Mouse (Mus musculus) lung, embryonic 15.5 days (tissue): ENCODE results near the gene Capn3. TPM values are rescaled to one million over a fixed set of nuclear protein-coding genes. Genes with fewer than 3 reads are reported as not detected.

Experiments used
- ATAC-seq: fragments of 200-750 bp; cut with Nextera tagmentation; 2 replicates; pipeline ENCODE4 v1.8.0; 2017; ENCODE audit warnings: moderate number of reproducible peaks, borderline replicate concordance; ENCODE audit not compliant: low FRiP score, low TSS enrichment; ENCODE audit errors: extremely low read depth
- H3K27ac ChIP-seq: fragments of 300-500 bp; sonication (generic); 2 replicates; pipeline ENCODE4 v1.5.1; 2015; ENCODE audit warnings: moderate library complexity, mild to moderate bottlenecking, inconsistent platforms
- H3K27me3 ChIP-seq: fragments of 300-500 bp; sonication (generic); 2 replicates; pipeline ENCODE4 v1.6.1; 2015; ENCODE audit warnings: inconsistent platforms
- H3K36me3 ChIP-seq: fragments of 300-500 bp; sonication (generic); 2 replicates; pipeline ENCODE4 v1.6.1; 2015; ENCODE audit warnings: inconsistent platforms
- H3K4me1 ChIP-seq: fragments of 300-500 bp; sonication (generic); 2 replicates; pipeline ENCODE4 v1.6.1; 2015; ENCODE audit warnings: inconsistent platforms
- H3K4me2 ChIP-seq: fragments of 300-500 bp; sonication (generic); 2 replicates; pipeline ENCODE4 v1.6.1; 2015; ENCODE audit warnings: inconsistent platforms, mild to moderate bottlenecking, moderate library complexity
- H3K4me3 ChIP-seq: fragments of 300-500 bp; sonication (generic); 2 replicates; pipeline ENCODE4 v1.5.1; 2015; ENCODE audit warnings: mild to moderate bottlenecking, inconsistent platforms
- H3K9ac ChIP-seq: fragments of 300-500 bp; sonication (generic); 2 replicates; pipeline ENCODE4 v1.6.1; 2015; ENCODE audit warnings: inconsistent platforms
- H3K9me3 ChIP-seq: fragments of 300-500 bp; sonication (generic); 2 replicates; pipeline ENCODE4 v1.6.1; 2016; ENCODE audit warnings: inconsistent platforms
- whole genome bisulfite sequencing: fragments of 180-500 bp; shearing (Covaris S2); methylation state at CpG from one replicate; pipeline ENCODE4 v1.1.7; 2015; 5-methylcytosine and 5-hydroxymethylcytosine counted together
- polyA plus RNA-seq: library from polyadenylated mRNA; unstranded; fragments of >200 nt; fragmentation: Nextera tagmentation; extraction: Ambion mirVana; gene quantifications from 2 replicates; pipeline ENCODE4 v1.2.1, GENCODE M21; 2015

The Capn3 gene
- polyA plus RNA-seq, 1 experiment from 2014 or later = 1.2 TPM

DNA sequence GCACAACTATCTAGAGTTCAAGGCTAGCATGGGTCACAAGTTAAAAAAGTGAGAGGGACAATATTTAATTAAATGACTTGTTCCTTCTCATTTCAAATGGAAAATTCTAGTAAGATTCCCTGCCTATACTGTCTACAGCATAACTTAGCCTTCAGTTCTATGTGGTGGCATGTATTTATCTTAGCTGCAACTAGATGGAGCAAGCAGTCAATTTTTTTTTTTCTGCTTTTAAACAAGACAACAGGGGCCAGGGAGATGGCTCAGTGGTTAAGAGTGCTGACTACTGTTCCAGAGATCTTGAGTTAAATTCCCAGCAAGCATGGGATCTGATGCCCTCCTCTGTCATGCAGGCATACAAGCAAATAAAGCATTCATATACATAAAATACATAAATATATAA is 73.7 kb downstream of the Capn3 start:
- Histone ChIP-seq H3K4me2 (no peak overlapping the region), H3K4me3 (no peak overlapping the region), H3K4me1 (no peaks in the 10 kb centered on the region), H3K9ac (no peak overlapping the region), H3K27me3 (no peaks in the 10 kb centered on the region), H3K9me3 (no peaks in the 10 kb centered on the region), H3K36me3 (peaks cover 88% of the 10 kb centered on the region), H3K27ac (no peak overlapping the region)
- ATAC-seq = no peak

- Histone ChIP-seq H3K4me2 (no peak overlapping the region), H3K9me3 (no peaks in the 10 kb centered on the region), H3K27ac (no peak overlapping the region), H3K4me1 (no peaks in the 10 kb centered on the region), H3K36me3 (peaks cover 81% of the 10 kb centered on the region), H3K4me3 (no peak overlapping the region), H3K27me3 (no peaks in the 10 kb centered on the region), H3K9ac (no peak overlapping the region)
- 92% methylated on average over 4 of the region's 4 CpGs for WGBS
- ATAC-seq = no peak
These were observed 75.4 kb downstream of the Capn3 start for GRCm38 (mm10) chr2:120531223-120531622.

GRCm38 (mm10) chr2:120539333-120539732 is 83.5 kb downstream of the Capn3 start:
- WGBS = 46% methylated on average over 3 of the region's 3 CpGs

GRCm38 (mm10) chr2:120539778-120540208 is 84.0 kb downstream of the Capn3 start:
- ATAC-seq = peak; percentile 98
- Histone ChIP-seq H3K4me2 (peak overlapping the region; percentile 36), H3K27me3 (no peaks in the 10 kb centered on the region), H3K9ac (no peak overlapping the region), H3K4me1 (peaks cover 17% of the 10 kb centered on the region), H3K27ac (peak overlapping the region; percentile 76), H3K36me3 (peaks cover 21% of the 10 kb centered on the region), H3K4me3 (no peak overlapping the region; the same call in 1 of the 2 replicates), H3K9me3 (no peaks in the 10 kb centered on the region)
- WGBS = 0% methylated on average over 1 of the region's 1 CpGs

More at GRCm38 (mm10) chr2:120539333-120539732, 83.5 kb downstream of the Capn3 start:
- no peak overlapping the region; the same call in 1 of the 2 replicates for H3K4me3 ChIP-seq
- no peaks in the 10 kb centered on the region for H3K9me3 ChIP-seq
- peaks cover 17% of the 10 kb centered on the region for H3K4me1 ChIP-seq
- H3K36me3 ChIP-seq = peaks cover 24% of the 10 kb centered on the region
- H3K27ac ChIP-seq = peak overlapping the region; percentile 72
- H3K4me2 ChIP-seq = peak overlapping the region; percentile 36
- H3K9ac ChIP-seq = no peak overlapping the region
- no peaks in the 10 kb centered on the region for H3K27me3 ChIP-seq
- no peak for ATAC-seq

DNA sequence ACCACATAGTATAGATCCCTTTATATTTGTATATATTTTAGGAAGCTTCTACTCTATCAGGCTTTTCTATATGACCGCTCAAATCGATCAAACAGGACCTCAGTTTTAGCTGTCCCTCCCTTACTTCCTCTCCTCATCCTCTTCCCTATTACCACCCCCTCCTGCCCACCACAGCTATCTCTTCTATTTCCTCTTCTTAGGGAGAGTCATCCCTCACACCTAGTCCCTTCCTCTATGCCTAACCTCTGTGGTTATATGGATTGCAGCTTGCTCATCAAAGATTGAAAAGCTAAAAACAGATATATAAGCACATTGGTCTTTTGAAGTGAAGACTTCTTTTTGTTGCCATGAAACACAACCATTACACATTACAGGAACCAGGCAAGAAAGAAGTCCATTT is 88.9 kb downstream of the Capn3 start:
- Histone ChIP-seq H3K36me3 (peaks cover 21% of the 10 kb centered on the region), H3K4me1 (peaks cover 9% of the 10 kb centered on the region), H3K27me3 (no peaks in the 10 kb centered on the region), H3K4me3 (no peak overlapping the region), H3K9ac (no peak overlapping the region), H3K27ac (no peak overlapping the region), H3K9me3 (no peaks in the 10 kb centered on the region), H3K4me2 (no peak overlapping the region)
- ATAC-seq = no peak
- WGBS = 96% methylated on average over 2 of the region's 2 CpGs

Other genes with a start within 250 kb of the Capn3 start
- 0.37 TPM in 1 of 2 replicates, not detected in the other for gene Pla2g4e, start 210.7 kb upstream of the Capn3 start, polyA plus RNA-seq
- gene Pla2g4d, start 166.8 kb upstream of the Capn3 start, polyA plus RNA-seq = not detected in 2 replicates
- 0.30 and 0.90 TPM in 2 replicates for gene Pla2g4f, start 141.9 kb upstream of the Capn3 start, polyA plus RNA-seq
- gene Vps39, start 102.9 kb upstream of the Capn3 start, polyA plus RNA-seq = 19.3 and 19.4 TPM in 2 replicates
- 7.2 and 9.7 TPM in 2 replicates for gene Ganc, start 52.1 kb upstream of the Capn3 start, polyA plus RNA-seq
- 10.8 and 11.0 TPM in 2 replicates for gene Tmem87a, start 51.9 kb upstream of the Capn3 start, polyA plus RNA-seq
- gene Zfp106, start 107.8 kb downstream of the Capn3 start, polyA plus RNA-seq = 38.8 and 42.4 TPM in 2 replicates
- 53.1 and 59.1 TPM in 2 replicates for gene Snap23, start 111.7 kb downstream of the Capn3 start, polyA plus RNA-seq
- gene Haus2, start 153.4 kb downstream of the Capn3 start, polyA plus RNA-seq = 21.9 and 25.4 TPM in 2 replicates
- 27.4 and 29.9 TPM in 2 replicates for gene Lrrc57, start 153.5 kb downstream of the Capn3 start, polyA plus RNA-seq
- 8.6 and 11.7 TPM in 2 replicates for gene Stard9, start 173.1 kb downstream of the Capn3 start, polyA plus RNA-seq